Mouse (Mus musculus) kidney, adult 2 months (tissue): Measurements from ENCODE around the gene Gsn. TPM values are rescaled to one million over a fixed set of nuclear protein-coding genes. Genes with fewer than 3 reads are reported as not detected.

Source experiments
- DNase-seq: peaks from one replicate; pipeline ENCODE4 v3.0.0; 2021
- H3K27ac ChIP-seq: fragments of 200-500 bp; 2 replicates; pipeline ENCODE4 v1.5.1; 2012; ENCODE audit warnings: low read depth, low read length, control low read depth, inconsistent platforms; ENCODE audit not compliant: insufficient read depth
- H3K27me3 ChIP-seq: fragments of 200-500 bp; replicated peaks from 2 replicates; pipeline ENCODE4 v1.6.1; 2012; ENCODE audit warnings: mild to moderate bottlenecking, moderate library complexity, low read length, inconsistent platforms; ENCODE audit not compliant: control insufficient read depth, insufficient read depth
- H3K36me3 ChIP-seq: fragments of 200-500 bp; 2 replicates; pipeline ENCODE4 v1.6.1; 2012; ENCODE audit warnings: mild to moderate bottlenecking, moderate library complexity, low read length, inconsistent platforms; ENCODE audit not compliant: control insufficient read depth, insufficient read depth
- H3K4me1 ChIP-seq: fragments of 200-500 bp; 2 replicates; pipeline ENCODE4 v1.6.1; 2011; ENCODE audit warnings: low read length; ENCODE audit not compliant: control insufficient read depth, insufficient read depth
- H3K4me3 ChIP-seq: fragments of 200-500 bp; 2 replicates; pipeline ENCODE4 v1.5.1; 2011; ENCODE audit warnings: mild to moderate bottlenecking, low read depth, low read length, control low read depth; ENCODE audit not compliant: insufficient read depth
- CTCF ChIP-seq: fragments of 200-500 bp; conservative IDR thresholded peaks from 2 replicates; pipeline ENCODE4 v1.5.1; 2011; ENCODE audit warnings: low read depth, mild to moderate bottlenecking, control low read depth, low read length, moderate library complexity, mixed read lengths; ENCODE audit not compliant: insufficient read depth, insufficient read length
- POLR2A ChIP-seq: fragments of 200-500 bp; IDR thresholded peaks from one replicate; pipeline ENCODE4 v1.6.1; 2011; ENCODE audit warnings: low read depth, low read length, control low read depth
- WGBS: fragments of 180-500 bp; shearing (Covaris S2); methylation state at CpG from one replicate; pipeline ENCODE4 v1.1.7; 2018; 5-methylcytosine and 5-hydroxymethylcytosine counted together
- polyA plus RNA-seq: library from polyadenylated mRNA; depleted of rRNA; stranded (reverse); fragments of >200 nt; gene quantifications from 2 replicates; pipeline ENCODE4 v1.2.3, GENCODE M21; 2012

The Gsn gene
- polyA plus RNA-seq, 1 experiment, result 269 TPM

- WGBS, result 23% methylated on average over 8 of the region's 8 CpGs
- Histone ChIP-seq H3K4me1 (no peaks in the 10 kb centered on the region), H3K4me3 (no peak overlapping the region), H3K27ac (no peak overlapping the region), H3K36me3 (no peaks in the 10 kb centered on the region), H3K27me3 (no peaks in the 10 kb centered on the region)
- TF ChIP-seq CTCF, result no peak
- no peak for TF ChIP-seq POLR2A
- no peak for DNase-seq
Measured at GRCm38 (mm10) chr2:35230215-35230614, 26.0 kb upstream of the Gsn start.

- H3K4me1 ChIP-seq, result no peaks in the 10 kb centered on the region
- H3K27me3 ChIP-seq, result no peaks in the 10 kb centered on the region
- H3K4me3 ChIP-seq, result no peak overlapping the region
- no peak overlapping the region for H3K27ac ChIP-seq
- H3K36me3 ChIP-seq, result no peaks in the 10 kb centered on the region
- WGBS, result 40% methylated on average over 2 of the region's 2 CpGs
- DNase-seq, result peak; percentile 75
- TF ChIP-seq POLR2A (no peak), CTCF (no peak)
Measured at GRCm38 (mm10) chr2:35231871-35232270, 24.3 kb upstream of the Gsn start.

- H3K27ac ChIP-seq, result no peak overlapping the region
- H3K36me3 ChIP-seq, result no peaks in the 10 kb centered on the region
- DNase-seq, result no peak
- no peak overlapping the region for H3K4me3 ChIP-seq
- TF ChIP-seq CTCF, result no peak
- no peak for TF ChIP-seq POLR2A
- no peaks in the 10 kb centered on the region for H3K27me3 ChIP-seq
- WGBS, result 79% methylated on average over 17 of the region's 17 CpGs
- H3K4me1 ChIP-seq, result no peaks in the 10 kb centered on the region
Measured at GRCm38 (mm10) chr2:35232595-35233445, 23.4 kb upstream of the Gsn start.

- no peak overlapping the region for H3K4me3 ChIP-seq
- WGBS, result 64% methylated on average over 3 of the region's 3 CpGs
- H3K36me3 ChIP-seq, result no peaks in the 10 kb centered on the region
- no peak for DNase-seq
- no peak overlapping the region for H3K27ac ChIP-seq
- no peaks in the 10 kb centered on the region for H3K27me3 ChIP-seq
- H3K4me1 ChIP-seq, result no peaks in the 10 kb centered on the region
- TF ChIP-seq CTCF (no peak), POLR2A (no peak)
Measured at GRCm38 (mm10) chr2:35233898-35234297, 22.3 kb upstream of the Gsn start.

GRCm38 (mm10) chr2:35235021-35235420 lies 21.2 kb upstream of the Gsn start:
- DNase-seq, result no peak
- Histone ChIP-seq H3K27ac (no peak overlapping the region), H3K4me3 (no peak overlapping the region), H3K27me3 (no peaks in the 10 kb centered on the region), H3K36me3 (no peaks in the 10 kb centered on the region), H3K4me1 (no peaks in the 10 kb centered on the region)
- no peak for TF ChIP-seq POLR2A
- TF ChIP-seq CTCF, result no peak
- WGBS, result 90% methylated on average over 6 of the region's 6 CpGs

GRCm38 (mm10) chr2:35244241-35244640 lies 11.9 kb upstream of the Gsn start:
- DNase-seq, result no peak
- Histone ChIP-seq H3K27me3 (no peaks in the 10 kb centered on the region), H3K27ac (no peak overlapping the region), H3K4me1 (no peaks in the 10 kb centered on the region; the same call in 1 of the 2 replicates), H3K4me3 (no peak overlapping the region), H3K36me3 (no peaks in the 10 kb centered on the region)
- 52% methylated on average over 3 of the region's 3 CpGs for whole genome bisulfite sequencing
- TF ChIP-seq POLR2A, result no peak
- no peak for TF ChIP-seq CTCF

- no peak overlapping the region for H3K4me3 ChIP-seq
- no peaks in the 10 kb centered on the region for H3K36me3 ChIP-seq
- WGBS, result 68% methylated on average over 5 of the region's 5 CpGs
- no peaks in the 10 kb centered on the region; the same call in 1 of the 2 replicates for H3K4me1 ChIP-seq
- H3K27ac ChIP-seq, result no peak overlapping the region
- no peak for TF ChIP-seq CTCF
- TF ChIP-seq POLR2A, result no peak
- no peak for DNase-seq
- no peaks in the 10 kb centered on the region for H3K27me3 ChIP-seq
Measured at GRCm38 (mm10) chr2:35247763-35248162, 8.4 kb upstream of the Gsn start.
